Mouse (Mus musculus) myocyte (in vitro differentiated cells): Measurements from ENCODE around the gene Garnl3. TPM values are rescaled to one million over a fixed set of nuclear protein-coding genes. Genes with fewer than 3 reads are reported as not detected.

Source experiments
- H3K27me3 ChIP-seq: one replicate; pipeline ENCODE4 v1.6.1; 2011; ENCODE audit not compliant: control insufficient read depth, insufficient read depth, insufficient read length
- H3K36me3 ChIP-seq: one replicate; pipeline ENCODE4 v1.6.1; 2011; ENCODE audit not compliant: control insufficient read depth, insufficient read depth
- H3K4me2 ChIP-seq: one replicate; pipeline ENCODE4 v1.6.1; 2011; ENCODE audit warnings: low read depth, control low read depth
- H3K4me3 ChIP-seq: one replicate; pipeline ENCODE4 v1.5.1; 2011; ENCODE audit warnings: mild to moderate bottlenecking, control low read depth, moderate library complexity
- H3K79me2 ChIP-seq: one replicate; pipeline ENCODE4 v1.6.1; 2011; ENCODE audit not compliant: control insufficient read depth, insufficient read depth
- H3ac ChIP-seq: one replicate; pipeline ENCODE4 v1.6.1; 2011; ENCODE audit not compliant: control insufficient read depth, insufficient read length
- CEBPB ChIP-seq: IDR thresholded peaks from 2 replicates; pipeline ENCODE4 v1.6.1; 2011; ENCODE audit warnings: mild to moderate bottlenecking, moderate library complexity; ENCODE audit not compliant: poor library complexity, insufficient read depth, severe bottlenecking
- E2F4 ChIP-seq: IDR thresholded peaks from one replicate; pipeline ENCODE4 v1.6.1; 2011; ENCODE audit warnings: mild to moderate bottlenecking, control low read depth, moderate library complexity; ENCODE audit not compliant: insufficient read depth
- MAX ChIP-seq: IDR thresholded peaks from one replicate; pipeline ENCODE4 v1.6.1; 2011; ENCODE audit warnings: low read depth, mild to moderate bottlenecking, control low read depth
- MYOD1 ChIP-seq, 3 experiments: IDR thresholded peaks; one replicate each; pipeline ENCODE4 v1.6.1; 2011; ENCODE audit warnings: control low read depth in 2 of 3, low read depth in 2 of 3, mild to moderate bottlenecking in 2 of 3, moderate library complexity in 1 of 3; ENCODE audit not compliant: insufficient read length in 2 of 3, control insufficient read depth in 1 of 3
- MYOG ChIP-seq, 3 experiments: IDR thresholded peaks; one replicate each; pipeline ENCODE4 v1.6.1; 2011; ENCODE audit warnings: control low read depth in 2 of 3, low read depth in 2 of 3, mild to moderate bottlenecking in 2 of 3; ENCODE audit not compliant: insufficient read length in 2 of 3, control insufficient read depth in 1 of 3, insufficient read depth in 1 of 3
- POLR2A ChIP-seq: IDR thresholded peaks from one replicate; pipeline ENCODE4 v1.6.1; 2011; ENCODE audit warnings: low read depth, mild to moderate bottlenecking, control low read depth, moderate library complexity; ENCODE audit not compliant: insufficient read length
- POLR2AphosphoS2 ChIP-seq: IDR thresholded peaks from one replicate; pipeline ENCODE4 v1.6.1; 2011; ENCODE audit warnings: low read depth, control low read depth; ENCODE audit not compliant: insufficient read length
- REST ChIP-seq: IDR thresholded peaks from one replicate; pipeline ENCODE4 v1.6.1; 2011; ENCODE audit warnings: mild to moderate bottlenecking, control low read depth, moderate library complexity; ENCODE audit not compliant: insufficient read depth, insufficient read length
- SRF ChIP-seq: IDR thresholded peaks from one replicate; pipeline ENCODE4 v1.6.1; 2011; ENCODE audit warnings: low read depth; ENCODE audit not compliant: control insufficient read depth, insufficient read length
- TCF12 ChIP-seq: IDR thresholded peaks from one replicate; pipeline ENCODE4 v1.6.1; 2011; ENCODE audit warnings: mild to moderate bottlenecking, control low read depth; ENCODE audit not compliant: poor library complexity, insufficient read depth, severe bottlenecking
- TCF3 ChIP-seq: IDR thresholded peaks from one replicate; pipeline ENCODE4 v1.6.1; 2011; ENCODE audit warnings: low read depth, control low read depth; ENCODE audit not compliant: insufficient read length
- USF1 ChIP-seq: IDR thresholded peaks from one replicate; pipeline ENCODE4 v1.6.1; 2011; ENCODE audit warnings: low read depth, mild to moderate bottlenecking, control low read depth, moderate library complexity
- polyA plus RNA-seq: library from polyadenylated mRNA; unstranded; fragments of >200 nt; fragmentation: generic; extraction: Trizol; gene quantifications from one replicate; pipeline ENCODE4 v1.2.1, GENCODE M21; 2012; ENCODE audit warnings: missing spikeins

Garnl3 gene
- polyA plus RNA-seq, 1 experiment = 2.1 TPM

DNA sequence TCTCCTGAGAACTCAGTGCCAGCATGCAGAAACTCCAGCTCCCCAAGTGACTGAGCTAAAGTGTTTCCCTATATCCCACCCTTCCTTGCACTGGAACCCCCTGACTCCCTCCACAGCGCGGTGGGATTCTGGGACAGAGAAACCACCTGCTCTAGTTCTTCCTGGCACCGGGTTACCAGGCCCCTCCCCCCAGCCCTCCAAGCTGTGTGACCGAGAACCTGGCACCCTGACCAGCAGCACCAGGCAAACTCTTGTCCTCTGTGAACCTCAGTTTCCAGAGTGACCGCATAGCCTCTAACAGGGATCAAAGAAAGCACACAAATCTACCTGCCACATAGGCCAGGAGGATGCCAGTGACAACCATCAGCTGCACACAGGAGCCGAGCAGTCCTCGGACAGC lies 151.8 kb downstream of the Garnl3 start:
- Histone ChIP-seq H3K27me3 (peaks cover 1% of the 10 kb centered on the region), H3K4me3 (no peak overlapping the region), H3K4me2 (no peak overlapping the region), H3ac (no peak overlapping the region), H3K79me2 (no peaks in the 10 kb centered on the region), H3K36me3 (no peaks in the 10 kb centered on the region)
- TF ChIP-seq MYOG (IDR thresholded peaks at IDR 0.05; ENCODE audit: control insufficient read depth in 1 of 3, insufficient read depth in 1 of 3, insufficient read length in 2 of 3, low read depth in 2 of 3) (no peak), SRF (no peak), TCF3 (no peak), REST (no peak), POLR2AphosphoS2 (no peak), USF1 (no peak), POLR2A (no peak), TCF12 (no peak), E2F4 (no peak), MYOD1 (IDR thresholded peaks at IDR 0.05; ENCODE audit: control insufficient read depth in 1 of 3, insufficient read length in 2 of 3, low read depth in 2 of 3) (no peak)

DNA sequence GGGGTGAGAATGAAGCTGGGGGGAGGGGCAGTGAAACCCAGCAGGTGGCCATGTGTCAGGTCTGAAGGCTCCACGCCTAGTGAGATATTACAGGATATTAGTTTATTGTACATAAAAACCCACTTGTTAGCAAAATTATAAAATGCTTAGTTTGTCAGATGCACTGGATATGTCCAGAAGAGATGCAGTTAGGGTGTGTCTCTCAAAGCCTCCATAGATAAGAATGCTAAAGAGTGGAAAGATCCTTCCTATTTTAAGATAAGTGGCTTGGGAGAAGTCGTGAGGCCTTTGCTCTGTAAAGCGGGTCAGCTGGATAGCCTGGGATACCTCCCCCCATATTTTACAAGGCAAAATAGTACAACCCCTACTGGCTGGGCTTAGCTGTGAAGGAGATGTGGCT lies 152.8 kb downstream of the Garnl3 start:
- TF ChIP-seq USF1 = no peak
- TF ChIP-seq REST = no peak
- TF ChIP-seq POLR2AphosphoS2 = no peak
- no peak for TF ChIP-seq MAX
- no peaks in the 10 kb centered on the region for H3K79me2 ChIP-seq
- H3K4me2 ChIP-seq = no peak overlapping the region
- no peaks in the 10 kb centered on the region for H3K27me3 ChIP-seq
- H3K36me3 ChIP-seq = no peaks in the 10 kb centered on the region
- no peak overlapping the region for H3ac ChIP-seq
- H3K4me3 ChIP-seq = no peak overlapping the region

DNA sequence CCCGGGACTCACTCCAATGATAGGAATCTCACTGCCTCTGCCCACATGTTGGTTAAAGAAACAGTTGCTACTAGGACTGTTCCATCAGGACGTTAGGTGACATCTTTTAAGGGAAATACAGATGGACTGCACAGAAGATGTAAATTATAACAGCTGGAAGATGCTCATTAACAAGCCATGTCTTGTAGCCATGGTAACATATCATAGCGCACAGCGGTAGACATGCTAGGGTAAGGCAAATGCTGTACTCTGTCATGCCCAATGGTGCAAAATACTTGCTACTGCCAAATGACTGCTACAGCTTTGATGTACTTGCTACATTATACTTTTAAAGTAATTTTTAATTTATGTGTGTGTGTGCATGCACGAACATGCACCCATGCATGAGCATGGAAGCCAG lies 154.3 kb downstream of the Garnl3 start:
- Histone ChIP-seq H3K36me3 (no peaks in the 10 kb centered on the region), H3K27me3 (no peaks in the 10 kb centered on the region), H3K4me2 (no peak overlapping the region), H3ac (no peak overlapping the region), H3K4me3 (no peak overlapping the region), H3K79me2 (no peaks in the 10 kb centered on the region)
- TF ChIP-seq POLR2AphosphoS2 (no peak), REST (no peak), E2F4 (no peak), CEBPB (no peak)

DNA sequence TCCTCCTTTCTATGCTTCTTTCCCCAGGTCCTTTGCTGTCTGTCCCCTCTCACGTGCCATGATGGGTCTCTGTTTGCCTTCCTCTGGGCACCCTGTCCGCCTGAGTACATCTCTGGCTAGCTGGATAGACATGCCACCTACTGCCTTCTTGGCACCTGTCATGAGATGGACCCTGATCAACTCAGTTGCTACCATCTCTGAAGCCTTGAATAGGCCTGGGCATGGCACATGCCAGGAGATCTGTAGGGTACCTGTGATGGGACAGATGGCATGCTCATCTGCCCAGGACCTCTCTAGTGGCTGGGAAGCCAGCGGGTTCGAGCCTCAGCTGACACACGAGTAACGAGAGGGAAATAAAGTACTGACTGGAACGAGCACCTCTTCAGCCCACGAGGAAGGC lies 157.2 kb downstream of the Garnl3 start:
- no peaks in the 10 kb centered on the region for H3K36me3 ChIP-seq
- no peaks in the 10 kb centered on the region for H3K27me3 ChIP-seq
- no peak overlapping the region for H3ac ChIP-seq
- no peak overlapping the region for H3K4me2 ChIP-seq
- H3K4me3 ChIP-seq = no peak overlapping the region
- TF ChIP-seq TCF12 (no peak), TCF3 (no peak), SRF (no peak), MYOD1 (IDR thresholded peaks at IDR 0.05; ENCODE audit: control insufficient read depth in 1 of 3, insufficient read length in 2 of 3, low read depth in 2 of 3) (no peak), POLR2AphosphoS2 (no peak), E2F4 (no peak), CEBPB (no peak), MYOG (IDR thresholded peaks at IDR 0.05; ENCODE audit: control insufficient read depth in 1 of 3, insufficient read depth in 1 of 3, insufficient read length in 2 of 3, low read depth in 2 of 3) (no peak), POLR2A (no peak), REST (no peak), USF1 (no peak), MAX (no peak)
- H3K79me2 ChIP-seq = no peaks in the 10 kb centered on the region

DNA sequence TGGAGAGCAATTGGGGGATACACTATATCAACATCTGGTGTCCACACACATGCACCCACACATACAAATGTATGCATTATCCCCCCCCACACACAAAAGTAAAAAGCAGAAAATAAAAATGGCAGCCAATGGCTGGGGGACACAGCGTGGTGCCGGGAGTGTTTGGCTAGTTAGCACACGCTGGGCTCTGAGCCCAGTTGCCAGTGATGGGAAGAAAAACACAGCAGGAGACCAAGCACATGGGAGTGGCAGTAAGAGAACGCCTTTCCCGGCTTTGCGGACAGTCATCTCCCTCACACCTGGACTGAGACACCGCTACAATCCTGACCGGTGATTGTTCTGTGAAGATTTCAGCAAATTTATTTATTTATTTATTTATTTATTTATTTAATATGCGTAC lies 160.2 kb downstream of the Garnl3 start:
- Histone ChIP-seq H3K36me3 (no peaks in the 10 kb centered on the region), H3K4me3 (no peak overlapping the region), H3ac (no peak overlapping the region), H3K79me2 (no peaks in the 10 kb centered on the region), H3K27me3 (no peaks in the 10 kb centered on the region), H3K4me2 (no peak overlapping the region)
- no peak for TF ChIP-seq POLR2A
- TF ChIP-seq E2F4 = no peak
- no peak for TF ChIP-seq MYOG (IDR thresholded peaks at IDR 0.05; ENCODE audit: control insufficient read depth in 1 of 3, insufficient read depth in 1 of 3, insufficient read length in 2 of 3, low read depth in 2 of 3)
- TF ChIP-seq SRF = no peak
- no peak for TF ChIP-seq TCF3
- no peak for TF ChIP-seq POLR2AphosphoS2

DNA sequence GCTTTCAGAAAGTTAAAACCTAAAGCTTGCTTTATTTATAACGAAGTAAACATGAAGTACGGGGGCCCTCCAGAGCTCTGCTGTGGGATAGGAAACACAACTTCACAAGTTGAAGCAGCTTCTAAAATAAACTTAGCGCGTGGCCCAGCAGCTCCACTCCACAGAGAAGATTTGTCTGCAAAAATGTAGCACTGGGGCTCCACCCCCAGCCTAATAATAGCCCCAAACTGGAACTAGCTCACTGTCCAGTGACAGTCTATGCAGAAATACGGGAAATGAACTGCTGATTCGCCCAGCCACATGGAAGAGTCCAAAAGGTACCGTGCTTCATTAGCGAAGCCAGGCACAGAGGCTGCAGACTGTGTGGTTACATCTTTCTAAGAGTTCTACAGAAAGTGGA lies 162.1 kb downstream of the Garnl3 start:
- Histone ChIP-seq H3K79me2 (peaks cover under 1% of the 10 kb centered on the region), H3K4me2 (no peak overlapping the region), H3K27me3 (no peaks in the 10 kb centered on the region), H3K36me3 (peaks cover 6% of the 10 kb centered on the region), H3K4me3 (no peak overlapping the region), H3ac (no peak overlapping the region)
- TF ChIP-seq MYOD1 (IDR thresholded peaks at IDR 0.05; ENCODE audit: control insufficient read depth in 1 of 3, insufficient read length in 2 of 3, low read depth in 2 of 3) (no peak), CEBPB (no peak), POLR2AphosphoS2 (no peak), SRF (no peak), POLR2A (no peak), MAX (no peak), TCF3 (no peak), TCF12 (no peak), REST (no peak)
